Mouse (Mus musculus) neural tube, embryonic 11.5 days (tissue): ENCODE measurements at regions not wholly inside any gene's neighbourhood (a gene's known extent, or its start where the extent isn't known, plus 50 kb on each side); places are given as distances from the start of the nearest gene placed in this dataset.

Source experiments
- ATAC-seq: fragments of 200-750 bp; cut with Nextera tagmentation; 2 replicates; pipeline ENCODE4 v1.8.0; 2017; ENCODE audit warnings: moderate number of reproducible peaks, mild to moderate bottlenecking, moderate TSS enrichment, moderate library complexity; ENCODE audit not compliant: insufficient read depth, low FRiP score, low TSS enrichment
- DNase-seq: peaks from one replicate; pipeline ENCODE4 v3.0.0-alpha.2; 2015; ENCODE audit warnings: low spot score
- H3K27ac ChIP-seq: fragments of 300-500 bp; sonication (generic); 2 replicates; pipeline ENCODE4 v1.5.1; 2014; ENCODE audit warnings: low read depth, mild to moderate bottlenecking, low read length
- H3K27me3 ChIP-seq: fragments of 300-500 bp; sonication (generic); 2 replicates; pipeline ENCODE4 v1.6.1; 2014; ENCODE audit warnings: mild to moderate bottlenecking, low read length, mixed read lengths; ENCODE audit not compliant: control insufficient read depth, insufficient read depth
- H3K36me3 ChIP-seq: fragments of 300-500 bp; sonication (generic); 2 replicates; pipeline ENCODE4 v1.6.1; 2014; ENCODE audit warnings: mild to moderate bottlenecking, low read length, moderate library complexity, mixed read lengths; ENCODE audit not compliant: control insufficient read depth, insufficient read depth
- H3K4me1 ChIP-seq: fragments of 300-500 bp; sonication (generic); 2 replicates; pipeline ENCODE4 v1.6.1; 2014; ENCODE audit warnings: low read length, mixed read lengths; ENCODE audit not compliant: control insufficient read depth, insufficient read depth
- H3K4me2 ChIP-seq: fragments of 300-500 bp; sonication (generic); 2 replicates; pipeline ENCODE4 v1.6.1; 2014; ENCODE audit warnings: low read depth, mild to moderate bottlenecking, moderate library complexity
- H3K4me3 ChIP-seq: fragments of 300-500 bp; sonication (generic); 2 replicates; pipeline ENCODE4 v1.5.1; 2014; ENCODE audit warnings: low read depth, low read length
- H3K9ac ChIP-seq: fragments of 300-500 bp; sonication (generic); 2 replicates; pipeline ENCODE4 v1.6.1; 2014; ENCODE audit warnings: mild to moderate bottlenecking, low read length
- H3K9me3 ChIP-seq: fragments of 300-500 bp; sonication (generic); 2 replicates; pipeline ENCODE4 v1.6.1; 2016; ENCODE audit warnings: low read length; ENCODE audit not compliant: control insufficient read depth
- WGBS: fragments of 180-500 bp; shearing (Covaris S2); extraction: QIAGEN DNeasy Blood & Tissue Kit; methylation state at CpG from one replicate; pipeline ENCODE4 v1.1.7; 2014; 5-methylcytosine and 5-hydroxymethylcytosine counted together

- ATAC-seq (no peak), DNase-seq (peak; percentile 35)
- Histone ChIP-seq H3K27ac (no peak overlapping the region), H3K9ac (no peak overlapping the region), H3K36me3 (no peaks in the 10 kb centered on the region), H3K9me3 (no peaks in the 10 kb centered on the region), H3K4me2 (no peak overlapping the region), H3K4me3 (no peak overlapping the region), H3K27me3 (no peaks in the 10 kb centered on the region), H3K4me1 (no peaks in the 10 kb centered on the region)
- 42% methylated on average over 15 of the region's 15 CpGs for WGBS
Observed at GRCm38 (mm10) chr10:117544680-117545546, 84.4 kb upstream of the Cpm start.

GRCm38 (mm10) chr10:117543995-117544679 lies 85.2 kb upstream of the Cpm start:
- WGBS, result 85% methylated on average over 13 of the region's 13 CpGs
- H3K27ac ChIP-seq, result no peak overlapping the region
- H3K4me2 ChIP-seq, result no peak overlapping the region
- ATAC-seq, result no peak
- H3K27me3 ChIP-seq, result no peaks in the 10 kb centered on the region
- no peak overlapping the region for H3K4me3 ChIP-seq
- no peaks in the 10 kb centered on the region for H3K36me3 ChIP-seq
- H3K4me1 ChIP-seq, result no peaks in the 10 kb centered on the region
- H3K9ac ChIP-seq, result no peak overlapping the region
- no peak for DNase-seq
- H3K9me3 ChIP-seq, result no peaks in the 10 kb centered on the region

DNA sequence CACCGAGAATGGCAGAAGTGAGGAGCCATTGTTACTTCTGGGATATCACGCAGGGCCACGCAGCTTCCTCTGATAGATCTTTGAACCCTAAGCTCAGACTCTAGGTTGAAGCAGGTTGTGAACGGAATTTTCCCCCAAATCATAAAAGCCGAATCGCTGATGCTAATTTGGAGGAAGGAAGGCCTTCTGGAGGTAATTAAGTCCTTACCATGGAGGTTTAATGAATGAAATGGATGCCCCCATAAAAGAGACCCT lies 85.7 kb upstream of the Cpm start:
- no peaks in the 10 kb centered on the region for H3K27me3 ChIP-seq
- no peak overlapping the region for H3K4me3 ChIP-seq
- WGBS, result 93% methylated on average over 6 of the region's 6 CpGs
- H3K9me3 ChIP-seq, result no peaks in the 10 kb centered on the region
- H3K36me3 ChIP-seq, result no peaks in the 10 kb centered on the region
- no peak overlapping the region for H3K4me2 ChIP-seq
- no peak for DNase-seq
- ATAC-seq, result no peak
- no peaks in the 10 kb centered on the region for H3K4me1 ChIP-seq
- H3K9ac ChIP-seq, result no peak overlapping the region
- H3K27ac ChIP-seq, result no peak overlapping the region

- WGBS, result 84% methylated on average over 5 of the region's 5 CpGs
- ATAC-seq, result no peak
- H3K27me3 ChIP-seq, result no peaks in the 10 kb centered on the region
- H3K36me3 ChIP-seq, result no peaks in the 10 kb centered on the region
- no peak overlapping the region for H3K4me3 ChIP-seq
- no peak overlapping the region for H3K9ac ChIP-seq
- H3K27ac ChIP-seq, result no peak overlapping the region
- H3K4me2 ChIP-seq, result no peak overlapping the region
- no peak for DNase-seq
- no peaks in the 10 kb centered on the region for H3K4me1 ChIP-seq
- H3K9me3 ChIP-seq, result no peaks in the 10 kb centered on the region
Observed at GRCm38 (mm10) chr10:117542886-117543695, 86.2 kb upstream of the Cpm start.

DNA sequence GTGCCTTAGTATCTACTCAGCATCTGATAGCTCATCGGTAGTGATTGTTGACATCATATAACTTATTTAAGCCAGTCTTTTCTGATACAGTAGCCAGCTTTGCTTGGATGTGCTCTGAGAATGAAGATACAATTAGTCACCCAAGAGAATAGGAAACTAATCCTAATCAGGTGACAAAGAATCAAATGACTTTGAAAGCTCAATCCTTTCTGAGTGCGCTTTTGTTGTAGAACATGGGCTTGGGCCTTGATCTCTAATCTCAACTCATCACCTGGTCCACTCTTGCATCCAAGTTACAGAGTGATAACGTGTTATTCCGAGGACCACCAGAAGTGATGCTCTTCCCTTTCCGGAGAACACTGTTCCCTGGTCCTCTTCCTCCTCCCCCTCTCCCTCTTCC lies 86.9 kb upstream of the Cpm start:
- Histone ChIP-seq H3K9ac (no peak overlapping the region), H3K9me3 (no peaks in the 10 kb centered on the region), H3K4me2 (no peak overlapping the region), H3K27me3 (no peaks in the 10 kb centered on the region), H3K4me1 (no peaks in the 10 kb centered on the region), H3K36me3 (no peaks in the 10 kb centered on the region), H3K4me3 (no peak overlapping the region), H3K27ac (no peak overlapping the region)
- DNase-seq, result no peak
- 88% methylated on average over 5 of the region's 5 CpGs for WGBS
- ATAC-seq, result no peak

DNA sequence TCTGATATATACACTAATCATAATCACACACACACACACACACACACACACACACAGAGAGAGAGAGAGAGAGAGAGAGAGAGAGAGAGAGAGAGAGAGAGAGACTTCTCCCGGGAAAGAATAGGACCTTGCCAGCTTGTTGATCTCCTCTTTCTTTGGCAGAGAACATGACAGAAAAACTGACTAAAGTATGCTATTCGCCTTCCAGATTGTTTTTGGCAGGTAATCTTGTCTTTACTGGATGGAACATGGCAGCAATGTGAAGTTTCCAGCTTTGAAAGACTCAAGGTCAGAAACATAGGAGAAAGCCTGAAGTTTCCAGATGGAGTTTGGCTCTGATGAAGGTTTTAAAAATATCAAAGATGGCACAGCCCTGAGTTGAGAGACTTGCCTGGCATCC lies 87.8 kb upstream of the Cpm start:
- Histone ChIP-seq H3K4me2 (no peak overlapping the region), H3K27ac (no peak overlapping the region), H3K9ac (no peak overlapping the region), H3K4me3 (no peak overlapping the region), H3K27me3 (no peaks in the 10 kb centered on the region), H3K36me3 (no peaks in the 10 kb centered on the region), H3K4me1 (no peaks in the 10 kb centered on the region), H3K9me3 (no peaks in the 10 kb centered on the region)
- WGBS, result 80% methylated on average over 2 of the region's 2 CpGs
- ATAC-seq (no peak), DNase-seq (no peak)

GRCm38 (mm10) chr10:117540747-117541398 lies 88.4 kb upstream of the Cpm start:
- H3K4me2 ChIP-seq, result no peak overlapping the region
- ATAC-seq, result no peak
- WGBS, result 83% methylated on average over 2 of the region's 2 CpGs

DNA sequence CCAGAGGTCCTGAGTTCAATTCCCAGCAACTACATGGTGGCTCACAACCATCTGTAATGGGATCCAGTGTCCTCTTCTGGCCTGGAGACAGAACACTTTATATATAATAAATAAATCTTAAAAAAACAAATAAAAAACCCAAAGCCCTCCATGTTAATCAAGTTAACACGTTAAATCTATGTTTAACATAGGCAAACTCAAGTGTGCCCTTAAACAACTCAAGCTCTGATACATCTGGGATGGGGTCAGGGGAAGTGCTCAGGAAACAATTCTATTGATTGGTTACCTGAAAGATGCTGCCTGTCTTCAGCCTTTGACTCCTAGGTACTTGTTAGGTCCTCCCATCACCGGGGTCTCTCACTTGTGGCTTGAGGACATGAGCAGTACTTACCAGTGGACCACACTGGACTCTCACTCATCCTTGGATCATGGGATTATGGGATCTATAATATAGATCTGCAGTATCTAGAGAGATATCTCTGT lies 89.1 kb upstream of the Cpm start:
- no peaks in the 10 kb centered on the region for H3K4me1 ChIP-seq
- 76% methylated on average over 2 of the region's 2 CpGs for WGBS
- no peak overlapping the region for H3K27ac ChIP-seq
- DNase-seq, result no peak
- H3K27me3 ChIP-seq, result no peaks in the 10 kb centered on the region
- H3K4me3 ChIP-seq, result no peak overlapping the region
- no peak overlapping the region for H3K9ac ChIP-seq
- H3K9me3 ChIP-seq, result no peaks in the 10 kb centered on the region
- no peak overlapping the region for H3K4me2 ChIP-seq
- H3K36me3 ChIP-seq, result no peaks in the 10 kb centered on the region
- no peak for ATAC-seq

More at GRCm38 (mm10) chr10:117540747-117541398, 88.4 kb upstream of the Cpm start:
- Histone ChIP-seq H3K4me1 (no peaks in the 10 kb centered on the region), H3K27me3 (no peaks in the 10 kb centered on the region), H3K9me3 (no peaks in the 10 kb centered on the region), H3K36me3 (no peaks in the 10 kb centered on the region), H3K9ac (no peak overlapping the region), H3K4me3 (no peak overlapping the region), H3K27ac (no peak overlapping the region)
- no peak for DNase-seq
